Mouse (Mus musculus) C2C12 (cell line): ENCODE measurements around the gene Mpig6b. TPM values are rescaled to one million over a fixed set of nuclear protein-coding genes. Genes with fewer than 3 reads are reported as not detected.

Experiments
- H3K27me3 ChIP-seq: one replicate; pipeline ENCODE4 v1.6.1; 2011; ENCODE audit not compliant: control insufficient read depth, insufficient read depth, insufficient read length
- H3K36me3 ChIP-seq: one replicate; pipeline ENCODE4 v1.6.1; 2011; ENCODE audit not compliant: control insufficient read depth, insufficient read depth
- H3K4me3 ChIP-seq: one replicate; pipeline ENCODE4 v1.5.1; 2011; ENCODE audit warnings: mild to moderate bottlenecking, control low read depth; ENCODE audit not compliant: poor library complexity, insufficient read depth, severe bottlenecking
- H3K79me2 ChIP-seq: one replicate; pipeline ENCODE4 v1.6.1; 2011; ENCODE audit not compliant: control insufficient read depth, insufficient read depth
- H3K79me3 ChIP-seq: one replicate; pipeline ENCODE4 v1.6.1; 2011; ENCODE audit warnings: low read depth, control low read depth
- H3ac ChIP-seq: one replicate; pipeline ENCODE3; 2011; ENCODE audit warnings: low read depth; ENCODE audit not compliant: control insufficient read depth, insufficient read length
- CEBPB ChIP-seq: IDR thresholded peaks from one replicate; pipeline ENCODE4 v1.6.1; 2011; ENCODE audit warnings: low read depth, mild to moderate bottlenecking, control low read depth, moderate library complexity
- CTCF ChIP-seq: IDR thresholded peaks from one replicate; pipeline ENCODE4 v1.5.1; 2011; ENCODE audit not compliant: control insufficient read depth, insufficient read depth, insufficient read length
- FOSL1 ChIP-seq: IDR thresholded peaks from one replicate; pipeline ENCODE4 v1.8.0; 2011; ENCODE audit warnings: mild to moderate bottlenecking, low read length; ENCODE audit not compliant: poor library complexity, insufficient read depth, severe bottlenecking
- MAX ChIP-seq: IDR thresholded peaks from one replicate; pipeline ENCODE4 v1.6.1; 2011; ENCODE audit warnings: mild to moderate bottlenecking, control low read depth
- MYOD1 ChIP-seq: IDR thresholded peaks from one replicate; pipeline ENCODE4 v1.6.1; 2011; ENCODE audit warnings: low read depth; ENCODE audit not compliant: control insufficient read depth, insufficient read length
- MYOG ChIP-seq: IDR thresholded peaks from one replicate; pipeline ENCODE4 v1.6.1; 2011; ENCODE audit not compliant: control insufficient read depth, insufficient read length; ENCODE audit errors: extremely low read depth
- USF1 ChIP-seq: IDR thresholded peaks from one replicate; pipeline ENCODE4 v1.6.1; 2011; ENCODE audit warnings: low read depth, mild to moderate bottlenecking, control low read depth, moderate library complexity
- polyA plus RNA-seq: library from polyadenylated mRNA; unstranded; fragments of >200 nt; fragmentation: generic; extraction: Trizol; gene quantifications from one replicate; pipeline ENCODE4 v1.2.1, GENCODE M21; 2012; ENCODE audit warnings: missing spikeins

The Mpig6b gene
- polyA plus RNA-seq, 1 experiment = 0.04 TPM

DNA sequence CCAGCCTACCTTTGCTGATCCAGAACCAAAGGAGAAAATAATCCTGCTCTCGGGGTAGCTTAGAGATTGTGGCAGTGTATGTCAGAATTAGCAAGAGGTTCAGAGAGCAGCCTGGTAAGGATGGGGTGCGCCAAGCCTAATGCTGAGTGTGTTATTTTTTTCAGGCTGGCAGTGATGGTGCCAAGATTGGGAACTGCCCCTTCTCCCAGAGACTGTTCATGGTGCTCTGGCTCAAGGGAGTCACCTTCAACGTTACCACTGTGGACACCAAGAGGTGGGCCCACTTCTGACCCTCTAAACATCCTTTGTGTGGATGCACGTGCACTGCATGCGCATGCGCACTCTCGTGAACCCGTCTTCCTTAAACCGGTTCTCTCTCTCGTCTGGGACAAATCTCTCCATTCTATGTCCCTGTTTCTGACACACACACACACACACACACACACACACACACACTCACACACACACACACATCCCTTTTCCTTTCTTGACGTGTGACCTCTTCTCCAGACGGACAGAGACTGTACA lies 13.6 kb downstream of the Mpig6b start:
- Histone ChIP-seq H3K36me3 (peaks cover 52% of the 10 kb centered on the region), H3K79me3 (peaks cover 41% of the 10 kb centered on the region), H3K27me3 (no peaks in the 10 kb centered on the region), H3K4me3 (peak overlapping the region; percentile 82), H3K79me2 (peaks cover 75% of the 10 kb centered on the region), H3ac (peak overlapping the region; percentile 99)
- TF ChIP-seq CEBPB (no peak), USF1 (no peak), MYOG (no peak), MYOD1 (no peak), FOSL1 (no peak), CTCF (no peak), MAX (no peak)

DNA sequence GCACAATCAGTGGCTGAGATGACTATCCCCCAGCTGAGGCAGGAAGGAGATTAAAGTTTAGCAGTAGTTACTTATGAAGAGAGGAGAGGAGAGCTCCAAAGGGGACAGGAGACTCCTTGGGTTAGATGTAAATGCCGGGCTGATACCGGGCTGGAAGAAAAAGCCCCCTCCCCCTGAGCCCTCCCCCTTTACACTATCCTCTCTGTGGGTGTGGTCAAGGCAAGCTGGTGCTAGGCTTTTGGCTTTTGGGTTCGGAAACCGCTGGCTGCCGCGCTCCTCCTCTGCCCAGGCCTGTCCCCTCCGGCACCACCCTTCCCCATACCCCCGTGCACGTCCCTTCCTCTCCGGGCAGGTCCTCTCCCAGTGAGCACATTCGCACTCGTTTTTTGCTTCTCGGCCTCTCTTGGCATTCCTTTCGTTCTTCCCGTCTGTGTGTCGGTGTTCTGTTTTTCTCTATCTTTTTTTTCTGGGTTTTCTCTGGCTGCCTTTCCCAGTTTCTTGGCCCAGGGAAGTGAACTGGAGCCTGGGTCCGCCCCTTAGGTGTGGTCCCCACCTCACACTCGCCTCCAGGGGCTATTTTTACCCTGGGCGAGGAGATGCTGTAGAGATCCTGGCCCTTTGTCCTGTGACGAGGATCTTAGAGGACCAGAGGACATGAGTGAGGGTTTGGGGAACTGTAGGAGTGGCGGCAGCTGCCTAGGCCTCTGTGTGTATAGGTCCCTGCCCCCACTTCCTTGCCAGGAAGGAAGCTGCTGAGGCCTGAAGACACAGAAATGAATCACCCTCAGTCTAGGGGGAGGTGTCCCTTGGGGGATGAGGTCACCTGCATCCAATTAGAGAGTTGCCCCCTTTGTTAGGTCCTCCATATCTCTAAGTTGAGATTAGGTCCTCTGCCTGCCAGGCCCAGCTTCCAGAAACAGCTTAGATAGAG lies 14.6 kb downstream of the Mpig6b start:
- Histone ChIP-seq H3K4me3 (peak overlapping the region; percentile 82), H3ac (peak overlapping the region; percentile 99), H3K79me2 (peaks cover 75% of the 10 kb centered on the region), H3K36me3 (peaks cover 43% of the 10 kb centered on the region), H3K27me3 (no peaks in the 10 kb centered on the region), H3K79me3 (peaks cover 41% of the 10 kb centered on the region)
- TF ChIP-seq MYOG = no peak
- TF ChIP-seq USF1 = no peak
- TF ChIP-seq CEBPB = no peak
- TF ChIP-seq FOSL1 = no peak
- TF ChIP-seq MYOD1 = peak; percentile 59
- TF ChIP-seq MAX = peak; percentile 36
- TF ChIP-seq CTCF = no peak

DNA sequence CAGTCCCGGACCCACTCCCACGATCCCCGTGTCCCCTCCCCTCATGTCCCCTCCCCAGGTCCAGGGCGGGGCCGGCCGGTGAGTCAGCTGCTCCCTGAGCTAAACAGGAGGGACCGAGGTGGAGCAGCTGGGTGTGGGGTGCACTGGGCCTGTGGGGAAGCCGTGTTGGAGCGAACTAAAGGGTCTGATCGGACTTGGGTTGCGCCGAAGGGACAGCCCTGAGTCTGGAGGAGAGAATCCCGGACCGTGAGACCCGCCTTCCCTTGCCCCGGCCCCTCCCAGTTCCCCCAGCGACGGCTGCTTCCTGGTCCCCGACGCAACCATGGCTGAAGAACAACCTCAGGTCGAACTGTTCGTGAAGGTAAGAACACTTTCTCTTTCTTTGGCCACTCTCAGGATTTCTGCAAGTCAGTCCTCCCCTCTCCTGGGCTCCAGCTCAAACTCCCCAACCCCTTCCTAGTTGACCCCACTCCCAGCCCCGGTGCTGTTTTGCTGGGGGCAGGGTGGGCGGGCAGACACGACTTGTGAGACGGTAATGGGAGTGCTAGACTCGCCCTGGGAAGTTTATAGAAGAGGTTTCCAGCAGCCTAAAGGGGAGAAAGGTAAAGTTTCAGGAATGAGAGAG lies 15.7 kb downstream of the Mpig6b start:
- H3K36me3 ChIP-seq = peaks cover 32% of the 10 kb centered on the region
- TF ChIP-seq CTCF (no peak), MYOG (no peak), USF1 (no peak), FOSL1 (no peak), MAX (no peak)
- H3K4me3 ChIP-seq = peak overlapping the region; percentile 82

DNA sequence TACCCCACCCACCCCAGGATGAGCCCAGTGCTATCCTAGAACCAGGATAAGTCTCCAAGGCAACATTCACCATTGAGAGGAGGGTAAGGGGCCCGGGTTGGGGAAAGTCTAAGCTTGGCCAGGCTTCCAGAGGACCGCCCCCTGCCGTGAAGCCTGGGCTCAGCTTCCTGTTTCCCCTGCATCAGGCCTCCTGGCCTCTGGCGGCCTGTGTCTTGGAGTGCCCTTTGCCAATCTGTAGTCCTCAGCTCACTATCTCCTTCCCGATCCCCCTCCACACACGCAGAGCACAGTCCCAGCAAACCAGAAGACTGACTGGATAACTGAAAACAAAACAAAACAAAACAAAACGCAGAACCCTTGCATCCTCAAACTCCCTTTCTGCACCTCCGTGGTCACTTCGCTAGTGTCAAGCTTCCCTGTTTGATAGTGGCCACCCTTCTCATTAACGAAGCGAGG lies 16.4 kb downstream of the Mpig6b start, which contains the start of gene Clic1:
TSS of gene Clic1 (plus strand) at position 406 of the 456 bp plus-strand sequence.
- Histone ChIP-seq H3K79me2 (peaks cover 58% of the 10 kb centered on the region), H3K36me3 (peaks cover 26% of the 10 kb centered on the region), H3ac (peak within 1 kb of the TSS; percentile 85), H3K79me3 (peaks cover 34% of the 10 kb centered on the region), H3K4me3 (peak within 1 kb of the TSS; percentile 82), H3K27me3 (no peaks in the 10 kb centered on the region)
- TF ChIP-seq MYOG (no peak), USF1 (no peak), MAX (no peak), CEBPB (no peak), MYOD1 (no peak), CTCF (no peak), FOSL1 (no peak)

More for the DNA sequence above, 15.7 kb downstream of the Mpig6b start:
- Histone ChIP-seq H3ac (peak overlapping the region; percentile 85), H3K79me2 (peaks cover 64% of the 10 kb centered on the region), H3K27me3 (no peaks in the 10 kb centered on the region), H3K79me3 (peaks cover 39% of the 10 kb centered on the region)

DNA sequence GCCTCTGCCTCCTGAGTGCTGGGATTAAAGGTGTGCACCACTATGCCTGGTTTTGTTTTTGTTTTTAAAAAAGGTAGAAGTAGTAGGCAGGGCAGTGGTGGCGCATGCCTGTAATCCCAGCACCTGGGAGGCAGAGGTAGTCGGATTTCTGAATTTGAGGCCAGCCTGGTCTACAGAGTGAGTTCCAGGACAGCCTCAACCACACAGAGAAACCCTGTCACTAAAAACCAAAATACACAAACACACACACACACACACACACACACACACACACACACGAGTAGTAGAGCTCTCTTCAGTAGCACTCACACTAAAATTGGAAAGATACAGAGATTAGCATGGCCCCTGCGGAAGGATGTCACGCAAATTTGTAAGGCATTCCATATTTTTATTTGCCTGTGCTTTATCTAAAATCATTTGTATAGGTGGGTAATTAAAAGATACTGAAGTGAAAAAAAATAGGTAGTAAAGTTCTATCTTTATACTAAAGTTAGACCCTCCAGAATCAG lies 17.0 kb downstream of the Mpig6b start:
- Histone ChIP-seq H3ac (no peak overlapping the region), H3K79me2 (peaks cover 52% of the 10 kb centered on the region), H3K4me3 (no peak overlapping the region), H3K27me3 (no peaks in the 10 kb centered on the region), H3K36me3 (peaks cover 20% of the 10 kb centered on the region), H3K79me3 (peaks cover 30% of the 10 kb centered on the region)
- TF ChIP-seq FOSL1 (no peak), CEBPB (no peak), MYOG (no peak), USF1 (no peak), MAX (no peak), CTCF (no peak), MYOD1 (no peak)
